Mouse (Mus musculus) large intestine, adult 2 months (tissue): ENCODE results near the gene Eif3d. TPM values are rescaled to one million over a fixed set of nuclear protein-coding genes. Genes with fewer than 3 reads are reported as not detected.
"Not testable (repeated sequence)": the region's sequence is repeated elsewhere in the genome, so short reads cannot be mapped to it uniquely, and the experiment has no call there.

Experiments used
- DNase-seq: peaks from one replicate; pipeline ENCODE4 v3.0.0-alpha.2; 2012; ENCODE audit warnings: low read depth, low spot score
- WGBS: fragments of 180-500 bp; shearing (Covaris S2); methylation state at CpG from one replicate; pipeline ENCODE4 v1.1.7; 2018; 5-methylcytosine and 5-hydroxymethylcytosine counted together
- polyA plus RNA-seq: library from polyadenylated mRNA; depleted of rRNA; stranded (reverse); fragments of >200 nt; gene quantifications from 2 replicates; pipeline ENCODE4 v1.2.3, GENCODE M21; 2012; rRNA removed

Gene Eif3d
- 112 and 117 TPM in 2 replicates for polyA plus RNA-seq

DNA sequence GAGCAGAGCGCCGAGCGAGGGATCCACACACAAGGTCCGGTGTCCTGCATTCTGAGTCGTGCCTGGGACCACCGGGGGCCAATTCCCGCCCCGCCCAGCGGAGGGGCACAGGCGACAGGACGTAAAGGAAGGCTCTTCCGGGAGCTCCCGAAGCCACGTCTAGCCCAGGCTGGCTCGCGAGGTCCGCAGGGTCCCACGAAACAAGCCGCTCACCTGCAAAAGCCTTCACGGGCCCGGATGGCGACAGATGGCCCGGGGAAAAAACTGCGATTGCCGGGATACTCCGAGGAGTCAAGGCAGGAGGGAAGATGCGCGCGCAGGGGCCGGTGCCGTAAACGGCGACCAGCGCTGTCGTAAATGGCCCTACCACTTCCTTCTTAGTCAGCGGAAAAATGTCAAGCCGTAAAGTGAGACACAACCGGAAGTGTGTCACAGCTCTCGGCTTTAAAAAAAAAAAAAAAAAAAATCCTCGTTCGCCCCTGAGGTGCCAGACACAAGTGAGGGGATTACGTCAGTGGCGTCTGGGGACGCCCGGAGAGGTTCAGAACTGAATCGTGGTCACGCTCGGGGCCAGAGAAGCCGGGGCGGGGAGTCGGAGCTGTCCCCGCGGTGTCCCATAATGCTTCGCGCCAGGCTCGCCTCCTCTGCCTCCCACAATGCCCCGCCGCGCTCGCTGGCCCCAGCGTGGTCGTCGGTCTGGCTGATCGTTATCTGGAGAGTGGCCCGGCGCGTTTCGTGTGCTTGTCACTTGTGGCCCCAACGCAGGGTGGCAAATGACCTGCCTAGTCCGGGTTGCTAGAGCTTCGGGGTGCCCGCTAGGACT lies at the start of gene Eif3d:
Eif3d (minus strand) TSS at position 344 of the 823 bp plus-strand sequence.
- peak; percentile 55 for DNase-seq
- under 1% methylated on average over 72 of the region's 72 CpGs for WGBS

DNA sequence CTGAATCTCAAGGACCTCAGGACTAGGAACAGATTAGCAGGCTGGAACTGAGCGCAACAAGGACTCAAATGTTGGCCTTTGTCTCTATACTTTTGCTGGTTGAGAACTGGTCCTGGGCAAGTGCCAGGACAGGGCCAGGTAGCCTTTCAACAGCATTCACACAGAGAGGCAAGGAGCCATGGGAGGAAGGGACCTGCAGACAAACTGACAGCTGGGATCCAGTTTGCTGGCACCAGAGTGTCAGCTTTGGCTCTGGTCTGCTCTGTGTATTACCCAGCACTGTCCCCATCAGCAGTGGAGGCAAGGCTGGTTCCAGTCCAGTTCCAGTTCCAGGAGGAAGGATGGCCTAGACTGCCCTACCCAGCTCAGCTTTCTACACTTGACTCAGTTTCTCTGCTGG lies 43.4 kb upstream of the Eif3d start:
- WGBS = 93% methylated on average over 1 of the region's 1 CpGs
- DNase-seq = no peak

DNA sequence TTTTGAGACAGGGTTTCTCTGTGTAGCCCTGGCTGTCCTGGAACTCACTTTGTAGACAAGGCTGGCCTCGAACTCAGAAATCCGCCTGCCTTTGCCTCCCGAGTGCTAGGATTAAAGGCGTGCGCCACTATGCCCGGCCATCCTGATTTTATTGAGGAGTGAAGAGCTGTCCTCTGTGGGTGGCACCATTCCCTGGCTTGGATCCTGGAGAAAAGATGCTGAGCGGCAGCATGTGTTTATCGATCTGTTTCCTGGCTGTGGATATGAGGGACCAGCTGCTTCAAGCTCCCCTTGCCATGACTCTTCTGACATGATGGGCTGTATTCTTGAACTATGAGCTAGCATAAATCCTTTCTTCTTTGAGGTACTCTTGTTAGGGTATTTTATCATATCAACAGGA lies 37.6 kb upstream of the Eif3d start:
- 81% methylated on average over 8 of the region's 8 CpGs for WGBS
- not testable (repeated sequence) for DNase-seq

DNA sequence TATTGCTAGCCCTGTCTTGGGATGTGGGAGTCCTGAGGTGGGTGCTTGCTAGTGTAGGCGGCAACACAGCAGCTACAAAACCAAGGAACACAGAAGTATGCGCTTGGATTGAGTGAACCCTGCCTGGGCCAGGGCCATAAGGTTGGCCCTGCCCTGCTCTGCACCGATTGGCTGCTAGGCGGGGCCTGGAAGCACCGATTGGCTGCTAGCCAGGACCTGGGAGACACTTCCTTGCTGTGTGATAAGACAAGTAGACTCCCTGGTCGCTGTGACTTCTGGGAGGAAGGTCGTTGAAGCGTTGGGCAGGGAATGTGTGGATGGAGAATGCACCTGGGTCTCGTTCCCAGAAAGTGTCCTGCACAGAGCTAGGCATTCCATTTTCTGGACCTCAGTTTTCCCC lies 33.3 kb upstream of the Eif3d start:
- WGBS = 13% methylated on average over 9 of the region's 9 CpGs
- DNase-seq = peak; percentile 53

DNA sequence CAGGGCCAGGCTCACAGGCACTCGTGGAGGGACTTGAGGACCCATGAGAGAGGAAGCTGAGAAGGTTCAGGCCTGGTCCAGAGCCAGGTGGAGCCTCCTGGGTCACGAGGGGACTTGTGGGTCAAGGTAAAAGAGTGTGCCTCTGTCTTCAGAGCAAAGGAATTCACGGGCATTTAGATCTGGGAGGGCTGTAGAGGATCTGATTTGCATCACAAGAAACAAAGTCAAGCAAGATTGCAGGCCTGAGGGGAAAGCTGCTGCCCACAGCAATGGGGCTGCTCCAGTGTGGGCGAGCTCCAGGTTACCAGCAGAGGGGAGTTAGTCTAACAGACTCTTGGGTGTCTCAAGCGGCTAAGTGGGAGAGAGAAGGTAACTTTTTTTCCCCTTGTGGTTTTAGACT lies 30.8 kb upstream of the Eif3d start:
- 33% methylated on average over 5 of the region's 5 CpGs for WGBS
- DNase-seq = no peak

DNA sequence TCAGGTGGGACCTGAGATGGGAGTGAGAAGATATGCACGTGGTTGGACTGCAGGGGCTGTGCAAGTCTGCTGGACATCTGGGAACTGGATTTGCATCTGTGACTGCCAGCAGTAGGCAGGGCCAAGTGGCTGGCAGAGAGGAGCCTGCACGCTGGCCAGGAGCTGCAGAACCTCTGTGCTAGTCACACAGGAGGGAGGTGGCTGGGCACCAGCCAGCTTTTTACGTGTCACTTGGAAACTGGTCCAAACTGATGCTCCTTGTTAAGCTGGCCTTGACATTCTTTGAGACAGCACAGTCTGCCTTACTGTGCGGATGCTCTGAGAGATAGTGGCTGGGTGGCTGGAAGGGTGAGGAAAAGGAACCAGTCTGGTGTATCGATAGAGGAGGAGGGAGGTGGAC lies 17.9 kb upstream of the Eif3d start:
- DNase-seq = no peak
- 44% methylated on average over 5 of the region's 5 CpGs for WGBS

DNA sequence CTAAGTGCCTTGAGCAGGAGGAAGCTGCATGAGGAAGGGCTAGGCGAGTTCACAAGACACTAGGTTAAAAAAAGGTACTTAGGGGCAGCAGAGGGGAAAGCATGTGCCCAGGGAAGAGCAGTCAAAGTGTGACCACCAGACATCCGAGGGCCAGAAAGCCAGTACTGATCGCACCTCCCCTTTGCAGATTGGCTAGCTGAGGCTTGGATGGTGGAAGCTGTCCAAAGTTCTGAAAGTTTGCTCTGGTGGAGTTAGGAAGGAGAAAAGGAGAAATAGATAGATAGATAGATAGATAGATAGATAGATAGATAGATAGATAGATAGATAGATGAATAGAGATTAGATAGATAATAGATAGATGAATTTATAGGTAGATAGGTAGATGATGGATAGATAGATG lies 12.8 kb upstream of the Eif3d start:
- DNase-seq = no peak
- 18% methylated on average over 3 of the region's 3 CpGs for WGBS

DNA sequence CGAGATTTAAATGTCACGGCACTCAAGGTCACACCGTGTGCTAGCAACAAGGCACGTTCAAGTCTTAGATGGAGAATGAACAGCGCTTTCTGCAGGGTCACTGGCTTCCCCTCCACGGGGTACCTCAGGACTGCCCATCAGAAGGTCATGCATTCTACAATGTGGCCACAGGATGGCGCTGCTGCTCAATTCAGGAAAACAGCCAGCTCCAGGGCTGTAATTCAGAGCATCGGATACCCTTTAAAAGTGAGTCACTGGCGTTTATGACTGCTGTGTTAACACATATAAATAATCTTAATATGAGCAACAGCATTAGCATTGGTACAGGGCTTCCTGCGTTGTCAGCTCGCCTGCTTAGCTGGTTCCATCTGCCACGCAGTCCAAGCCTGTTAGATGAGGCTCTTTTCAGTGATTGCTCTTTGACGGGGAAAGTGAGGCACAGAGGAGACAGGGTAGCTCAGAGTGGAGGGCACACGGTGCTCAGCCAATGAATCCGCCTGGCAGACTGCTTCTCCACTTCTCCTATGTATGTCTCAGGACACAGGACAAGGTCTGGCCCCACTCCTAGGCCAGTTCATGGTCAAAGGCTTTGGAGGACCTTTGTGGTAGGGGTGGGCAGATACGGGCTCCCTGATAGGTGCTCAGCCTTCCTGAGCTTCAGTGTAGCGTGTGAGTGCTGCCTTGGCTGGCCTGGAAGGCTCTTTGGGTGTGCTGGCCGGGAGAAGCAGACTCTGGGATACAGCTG lies 11.8 kb upstream of the Eif3d start:
- WGBS = 20% methylated on average over 18 of the region's 18 CpGs

DNA sequence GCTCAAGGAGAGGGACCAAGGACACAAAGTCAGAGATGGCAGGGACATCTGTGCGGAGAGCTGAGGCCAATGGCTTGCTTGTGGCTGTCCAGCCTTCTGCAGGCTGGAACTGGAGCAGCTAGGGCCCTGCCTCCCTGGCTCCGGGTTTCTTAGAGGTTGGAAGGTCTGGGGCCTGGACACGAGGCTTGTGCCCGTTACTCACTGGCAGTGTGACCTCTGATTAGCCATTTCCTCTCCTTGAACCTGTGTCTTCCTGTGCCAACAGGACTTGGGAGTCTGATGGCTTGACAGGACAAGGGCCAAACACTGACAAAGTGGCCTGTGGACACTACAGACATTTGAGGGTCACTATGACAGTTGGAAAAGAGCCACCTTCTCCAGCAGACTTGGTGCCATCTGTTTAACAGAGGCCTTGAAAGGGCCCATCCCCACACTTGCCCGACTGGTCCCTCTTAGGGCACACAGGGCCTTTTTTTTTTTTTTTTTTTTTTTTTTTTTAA lies 10.6 kb upstream of the Eif3d start:
- DNase-seq = no peak
- WGBS = 53% methylated on average over 5 of the region's 5 CpGs

More for the DNA sequence above, 11.8 kb upstream of the Eif3d start:
- peak; percentile 11 for DNase-seq

DNA sequence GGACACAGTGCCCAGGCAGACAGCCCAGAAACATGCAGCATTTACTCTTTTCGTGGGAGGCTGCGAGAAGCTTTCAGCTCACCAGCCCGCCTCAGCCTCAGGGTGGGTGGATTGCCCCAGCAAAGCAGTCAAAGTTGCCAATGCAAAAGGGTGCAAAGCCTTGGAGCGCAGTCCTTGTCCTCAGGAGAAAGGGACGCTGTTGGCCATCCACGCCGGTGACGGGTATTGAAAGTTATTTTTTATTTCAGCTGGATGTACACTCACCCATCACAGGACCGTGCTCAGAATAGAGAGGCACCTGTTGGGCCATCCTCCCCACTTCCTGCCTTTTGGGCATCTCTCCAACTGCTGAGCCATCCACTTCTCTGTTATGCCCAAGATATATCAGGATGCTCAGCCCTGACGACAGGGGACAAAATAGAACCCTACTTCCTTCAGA lies 8.8 kb upstream of the Eif3d start:
- 76% methylated on average over 10 of the region's 10 CpGs for WGBS
- DNase-seq = no peak

DNA sequence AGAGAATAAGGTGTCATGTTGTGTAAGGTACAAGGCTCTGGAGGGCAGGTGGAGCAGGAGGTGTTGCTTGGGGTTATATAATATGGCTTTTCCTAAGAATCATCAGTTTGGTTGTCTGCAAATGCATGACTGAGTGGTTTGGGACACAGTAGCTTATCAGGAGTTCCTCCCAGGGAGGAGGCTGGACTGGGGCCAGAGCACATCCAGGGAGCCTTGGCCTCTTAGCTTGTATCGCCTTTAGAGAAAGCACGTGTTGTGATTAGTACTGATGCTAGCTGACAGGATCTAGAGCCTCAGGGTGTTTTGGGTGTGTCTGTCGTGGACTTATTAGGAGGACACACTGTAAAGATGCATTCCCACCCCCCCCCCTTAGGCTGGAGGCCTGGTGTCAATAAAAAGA lies 7.0 kb upstream of the Eif3d start:
- whole genome bisulfite sequencing = 42% methylated on average over 3 of the region's 3 CpGs
- DNase-seq = no peak

DNA sequence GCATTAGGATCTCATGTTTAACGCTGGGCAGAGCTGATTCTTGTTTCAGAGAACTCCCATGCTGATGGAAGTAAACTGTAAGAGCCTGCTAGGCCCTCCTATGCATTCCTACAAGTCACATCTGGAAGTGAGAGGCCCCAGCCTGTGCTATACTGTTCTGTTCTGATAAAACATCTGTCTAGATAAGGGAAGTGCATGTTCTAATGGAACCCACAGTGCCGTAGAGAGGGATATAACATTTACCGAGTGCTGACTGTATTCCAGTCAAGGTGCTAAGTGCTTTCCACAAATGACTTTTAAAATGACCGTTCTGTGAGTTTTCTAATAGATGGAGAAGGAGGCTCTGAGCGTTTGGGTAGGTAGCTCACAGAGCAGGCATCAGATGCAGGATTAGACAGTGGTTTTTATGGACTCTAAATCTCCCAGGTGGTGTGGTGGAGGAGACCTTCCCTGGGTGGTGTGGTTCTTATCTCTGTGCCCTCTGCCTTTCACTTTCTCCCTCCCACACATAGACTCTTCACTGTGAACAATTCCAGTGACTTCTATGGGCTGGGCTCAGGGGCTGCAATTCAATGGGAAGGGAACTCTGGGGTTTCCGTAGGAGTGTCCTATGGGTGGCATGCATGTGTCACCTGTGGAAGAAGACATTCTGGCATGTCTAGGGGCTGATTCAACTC lies 3.7 kb upstream of the Eif3d start:
- DNase-seq = no peak
- WGBS = 63% methylated on average over 6 of the region's 6 CpGs

DNA sequence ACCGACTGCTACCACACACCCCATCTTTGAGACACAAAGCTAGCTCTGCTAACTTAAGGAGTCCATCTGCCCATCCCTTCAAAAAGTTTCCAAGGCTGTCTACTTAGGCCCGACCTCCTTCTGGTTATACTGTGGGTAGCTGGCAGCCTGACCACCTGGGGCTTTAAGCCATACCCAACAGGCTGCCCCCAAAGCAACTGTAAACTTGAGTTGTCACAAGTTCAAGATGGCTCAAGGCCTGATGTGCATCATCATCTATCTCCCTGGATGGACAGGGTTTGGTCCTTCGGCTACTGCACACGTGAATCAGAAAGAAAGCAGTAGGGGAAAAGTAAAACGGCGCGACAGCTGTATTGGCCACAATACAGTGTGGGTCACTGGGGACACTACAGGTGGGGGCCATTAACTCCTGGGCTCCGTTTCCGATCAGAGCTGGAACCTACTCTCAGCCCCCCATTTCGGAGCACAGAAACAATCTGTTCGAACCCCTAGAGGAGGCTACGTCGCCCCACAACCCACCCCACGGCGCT lies 608 bp downstream of the Eif3d start:
- DNase-seq = no peak
- WGBS = 1% methylated on average over 15 of the region's 15 CpGs

DNA sequence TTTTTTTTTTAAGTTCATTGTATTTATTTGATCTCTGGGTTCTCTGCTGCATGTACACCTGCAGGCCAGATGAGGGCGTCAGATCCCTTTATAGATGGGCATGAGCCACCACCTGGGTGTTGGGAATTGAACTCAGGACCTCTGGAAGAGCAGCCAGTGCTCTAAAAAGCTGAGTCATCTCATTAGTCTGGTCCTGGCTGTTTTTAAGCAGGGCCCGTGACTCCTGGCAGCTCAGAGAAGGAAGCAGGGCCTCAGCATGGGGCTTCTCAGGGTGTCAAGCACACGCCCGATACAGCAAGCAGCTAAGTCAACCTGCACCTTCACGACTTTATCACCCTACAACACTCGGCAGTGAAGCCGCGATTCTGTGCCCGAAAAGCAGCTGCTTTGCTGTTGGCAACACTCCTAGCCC lies 5.5 kb downstream of the Eif3d start:
- WGBS = 58% methylated on average over 9 of the region's 9 CpGs
- DNase-seq = no peak

DNA sequence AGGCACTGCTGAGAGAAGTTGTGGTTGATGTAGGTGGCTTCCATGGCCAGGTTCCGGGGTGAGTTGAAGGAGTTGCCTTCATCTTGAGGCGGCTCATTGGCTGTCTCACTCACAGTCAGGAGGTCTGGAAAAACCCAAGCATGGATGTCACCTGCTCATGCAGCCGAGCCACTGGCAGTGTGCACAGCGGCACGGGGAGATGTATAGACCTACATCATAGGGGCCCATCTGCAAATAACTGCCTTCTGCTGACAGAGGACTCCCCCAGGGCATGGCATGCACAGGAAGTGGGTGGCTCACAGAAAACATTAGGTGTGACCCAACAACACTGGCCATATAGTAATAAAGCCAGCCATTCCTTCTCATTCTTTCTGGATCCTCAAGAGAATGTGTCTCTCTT lies 8.2 kb downstream of the Eif3d start:
- DNase-seq = no peak
- 94% methylated on average over 5 of the region's 5 CpGs for WGBS

DNA sequence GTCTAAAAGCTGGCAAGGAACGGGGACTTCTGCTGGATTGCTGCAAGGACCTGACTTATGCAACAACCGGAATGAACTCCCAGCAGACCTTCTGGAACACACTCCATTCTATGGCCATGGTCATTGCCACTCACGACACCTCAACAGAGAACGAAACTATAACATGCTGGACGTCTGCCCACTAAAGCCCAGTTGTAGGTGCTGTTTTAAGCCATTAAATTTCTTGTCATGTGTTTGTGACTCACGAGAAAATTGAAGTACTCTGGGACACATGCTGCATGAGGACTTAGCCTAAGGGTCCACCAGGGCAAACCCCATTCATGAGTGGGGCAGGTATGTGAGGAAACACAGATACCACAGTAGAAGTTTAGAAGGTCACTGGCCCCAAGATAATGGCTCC lies 9.9 kb downstream of the Eif3d start:
- DNase-seq = no peak
- WGBS = 86% methylated on average over 6 of the region's 6 CpGs

DNA sequence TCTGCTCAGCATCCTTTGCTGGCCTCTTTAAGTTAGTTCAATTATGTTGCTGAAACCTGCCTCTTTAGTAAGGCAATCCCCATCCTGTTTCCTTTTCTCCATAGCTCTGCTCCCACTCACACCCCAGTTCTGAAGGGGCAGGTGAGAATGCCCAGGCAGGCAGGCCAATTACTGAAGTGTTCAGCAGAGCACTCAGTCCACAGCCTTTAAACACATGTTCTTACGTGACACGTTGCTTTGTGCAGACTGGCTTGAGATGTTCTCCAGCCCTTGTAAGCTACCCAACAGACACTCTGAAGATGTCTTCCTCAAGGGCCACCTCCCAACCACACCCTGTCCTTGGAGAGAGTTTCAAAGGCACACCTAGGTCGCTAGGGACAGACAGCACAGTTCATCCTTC lies 12.5 kb downstream of the Eif3d start:
- WGBS = 47% methylated on average over 3 of the region's 3 CpGs
- DNase-seq = no peak

DNA sequence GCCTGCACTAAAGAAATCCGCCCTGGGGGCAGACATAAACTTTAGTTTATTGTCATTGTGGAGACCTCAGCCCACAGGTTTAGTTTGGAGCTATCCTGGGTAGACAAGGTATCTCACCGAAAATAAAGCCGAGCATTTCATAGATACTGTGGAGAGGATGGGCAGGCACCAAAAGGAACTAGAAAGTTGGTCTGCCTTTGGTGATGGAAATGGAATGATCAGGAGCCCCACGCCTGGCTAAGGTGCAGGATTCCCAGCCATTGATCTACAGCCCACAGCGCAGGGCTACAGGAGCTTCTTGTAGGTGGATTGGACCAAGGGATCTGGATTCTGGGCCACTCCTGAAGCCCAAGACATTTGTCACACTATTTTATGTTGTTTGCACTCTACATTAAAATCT lies 13.0 kb downstream of the Eif3d start:
- DNase-seq = no peak
- 32% methylated on average over 5 of the region's 5 CpGs for WGBS

DNA sequence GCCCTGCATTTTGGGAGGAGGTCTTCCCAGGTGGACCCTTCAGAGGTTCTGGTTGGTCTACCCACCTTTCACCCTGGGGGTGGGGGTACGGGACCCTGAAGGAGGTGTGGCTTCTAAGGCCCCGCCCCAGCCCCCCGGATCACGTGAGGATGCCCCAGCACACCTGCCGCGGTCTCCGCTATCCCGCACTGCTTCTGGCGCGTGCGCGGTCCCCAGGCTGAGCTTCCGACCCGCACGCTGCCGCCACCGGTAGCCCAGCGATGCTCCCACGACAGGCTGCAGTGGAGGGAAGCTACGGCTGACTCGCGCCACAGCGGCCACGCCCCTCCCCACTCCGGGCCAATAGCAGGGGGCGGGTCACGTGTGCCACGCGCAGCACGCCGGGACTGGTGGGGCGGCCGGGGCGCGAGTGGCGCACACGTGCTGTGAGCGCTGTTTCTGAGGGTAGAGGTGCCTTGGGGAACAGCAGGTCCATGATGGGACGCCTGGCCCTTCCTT lies 14.2 kb downstream of the Eif3d start, which contains the start of gene Foxred2:
Foxred2 (minus strand) TSS at position 319 of the 498 bp plus-strand sequence.
- under 1% methylated on average over 39 of the region's 39 CpGs for WGBS
- DNase-seq = no peak
